Mouse (Mus musculus): Measurements from ENCODE around the gene Traf3ip3. TPM values are rescaled to one million over a fixed set of nuclear protein-coding genes. Genes with fewer than 3 reads are reported as not detected.

The Traf3ip3 gene
- polyA plus RNA-seq, 1 experiment from 2014 or later, result 1.6 TPM

DNA sequence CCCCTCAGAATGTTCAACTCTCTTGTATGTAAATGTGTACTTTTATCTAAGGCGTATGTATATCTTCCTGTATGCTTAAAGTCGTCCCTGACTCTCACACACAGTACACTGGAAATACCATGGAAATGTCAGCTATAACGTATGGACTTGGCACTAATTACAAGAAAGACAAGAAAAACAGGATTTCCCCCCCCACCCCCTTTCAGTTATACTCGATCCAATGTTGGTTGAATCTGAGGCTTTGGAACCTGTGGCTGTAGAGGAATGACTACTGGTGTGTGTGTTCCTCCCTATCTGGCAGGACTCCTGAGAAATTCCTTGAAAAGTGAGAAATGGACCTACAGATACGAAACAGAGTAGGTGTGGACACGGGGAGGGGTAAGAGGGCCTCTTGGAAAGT is 13.2 kb downstream of the Traf3ip3 start:
- Histone ChIP-seq H3K4me3 (no peak overlapping the region), H3K9ac (no peak overlapping the region), H3K4me1 (replicated peaks) (peaks cover 37% of the 10 kb centered on the region), H3K27ac (ENCODE audit: poor library complexity, severe bottlenecking) (peak overlapping the region; percentile 90), H3K9me3 (replicated peaks) (no peaks in the 10 kb centered on the region), H3K36me3 (no peaks in the 10 kb centered on the region), H3K27me3 (replicated peaks) (no peaks in the 10 kb centered on the region), H3K4me2 (0 out of 2 replicates have a peak overlapping the region, but pooled peaks have one; percentile 21)
- WGBS, result 63% methylated on average over 6 of the region's 6 CpGs
- no peak for ATAC-seq (ENCODE audit: insufficient number of reproducible peaks, low FRiP score)

DNA sequence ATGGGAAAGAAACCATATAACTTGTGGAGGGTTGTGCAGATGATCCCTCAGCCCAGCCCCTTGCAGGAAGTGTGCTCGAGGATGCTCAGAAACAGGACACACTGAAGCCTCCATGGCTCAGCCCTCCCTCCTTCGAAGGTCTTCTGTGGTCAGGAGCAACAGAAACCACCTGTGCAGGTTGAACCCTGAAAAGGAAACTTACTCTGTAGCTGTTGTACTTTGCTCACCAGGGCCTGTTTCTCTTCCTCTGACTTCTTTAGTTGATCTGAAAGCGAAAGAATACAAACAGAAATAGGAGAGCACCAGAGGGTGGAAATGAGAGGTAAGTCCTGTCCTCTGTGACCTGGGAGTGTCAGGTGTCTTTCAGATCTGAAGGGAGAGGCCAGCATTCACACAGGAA is 20.4 kb downstream of the Traf3ip3 start:
- 0 out of 2 replicates have a peak, but pooled peaks cover 4% of the 10 kb centered on the region for H3K4me1 ChIP-seq (replicated peaks)
- WGBS, result 73% methylated on average over 3 of the region's 3 CpGs
- H3K9me3 ChIP-seq (replicated peaks), result no peaks in the 10 kb centered on the region
- H3K9ac ChIP-seq, result no peak overlapping the region
- H3K36me3 ChIP-seq, result no peaks in the 10 kb centered on the region
- ATAC-seq (ENCODE audit: insufficient number of reproducible peaks, low FRiP score), result no peak
- no peak overlapping the region for H3K4me2 ChIP-seq
- H3K4me3 ChIP-seq, result no peak overlapping the region
- H3K27me3 ChIP-seq (replicated peaks), result no peaks in the 10 kb centered on the region
- H3K27ac ChIP-seq (ENCODE audit: poor library complexity, severe bottlenecking), result no peak overlapping the region

DNA sequence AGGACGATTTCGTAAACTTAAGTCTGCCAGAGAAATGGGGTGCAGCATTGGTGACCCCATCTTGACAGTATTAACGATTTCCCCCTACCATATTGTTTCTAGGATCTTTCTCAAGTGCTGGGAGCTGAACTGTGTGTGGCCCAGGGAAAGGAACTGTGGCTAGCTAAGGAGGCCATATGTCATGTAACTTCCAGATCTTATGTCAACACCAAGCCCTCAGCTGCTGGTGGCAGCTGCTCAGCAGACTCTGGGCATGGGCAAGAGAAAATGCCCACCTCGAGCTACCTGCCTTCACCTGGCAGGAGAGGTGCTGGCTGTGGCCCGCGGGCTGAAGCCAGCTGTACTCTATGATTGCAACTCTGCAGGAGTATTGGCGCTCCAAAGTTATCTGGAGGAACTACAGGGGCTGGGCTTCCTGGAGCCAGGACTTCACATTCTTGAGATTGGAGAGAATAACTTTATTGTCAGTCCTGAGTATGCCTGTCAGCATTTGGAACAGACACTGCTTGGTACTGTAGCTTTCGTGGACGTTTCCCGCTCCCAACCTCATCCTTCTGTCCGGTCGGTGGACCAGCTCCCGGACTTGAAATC is 27.3 kb downstream of the Traf3ip3 start:
- H3K9me3 ChIP-seq (replicated peaks), result no peaks in the 10 kb centered on the region
- 57% methylated on average over 13 of the region's 13 CpGs for WGBS
- H3K4me1 ChIP-seq (replicated peaks), result peaks cover 36% of the 10 kb centered on the region
- H3K4me2 ChIP-seq, result peak overlapping the region; percentile 81
- no peaks in the 10 kb centered on the region for H3K36me3 ChIP-seq
- peak overlapping the region; percentile 82 for H3K27ac ChIP-seq (ENCODE audit: poor library complexity, severe bottlenecking)
- peak overlapping the region; percentile 85 for H3K9ac ChIP-seq
- ATAC-seq (ENCODE audit: insufficient number of reproducible peaks, low FRiP score), result no peak
- H3K4me3 ChIP-seq, result peak overlapping the region; percentile 83
- no peaks in the 10 kb centered on the region for H3K27me3 ChIP-seq (replicated peaks)

- Histone ChIP-seq H3K4me3 (peak overlapping the region; percentile 83), H3K4me1 (replicated peaks) (peaks cover 36% of the 10 kb centered on the region), H3K9ac (peak overlapping the region; percentile 85), H3K27ac (ENCODE audit: poor library complexity, severe bottlenecking) (peak overlapping the region; percentile 82), H3K9me3 (replicated peaks) (no peaks in the 10 kb centered on the region), H3K27me3 (replicated peaks) (no peaks in the 10 kb centered on the region), H3K36me3 (no peaks in the 10 kb centered on the region), H3K4me2 (peak overlapping the region; percentile 81)
- 19% methylated on average over 9 of the region's 9 CpGs for WGBS
- ATAC-seq (ENCODE audit: insufficient number of reproducible peaks, low FRiP score), result no peak
These were observed 27.7 kb downstream of the Traf3ip3 start for GRCm38 (mm10) chr1:193173810-193174129.

DNA sequence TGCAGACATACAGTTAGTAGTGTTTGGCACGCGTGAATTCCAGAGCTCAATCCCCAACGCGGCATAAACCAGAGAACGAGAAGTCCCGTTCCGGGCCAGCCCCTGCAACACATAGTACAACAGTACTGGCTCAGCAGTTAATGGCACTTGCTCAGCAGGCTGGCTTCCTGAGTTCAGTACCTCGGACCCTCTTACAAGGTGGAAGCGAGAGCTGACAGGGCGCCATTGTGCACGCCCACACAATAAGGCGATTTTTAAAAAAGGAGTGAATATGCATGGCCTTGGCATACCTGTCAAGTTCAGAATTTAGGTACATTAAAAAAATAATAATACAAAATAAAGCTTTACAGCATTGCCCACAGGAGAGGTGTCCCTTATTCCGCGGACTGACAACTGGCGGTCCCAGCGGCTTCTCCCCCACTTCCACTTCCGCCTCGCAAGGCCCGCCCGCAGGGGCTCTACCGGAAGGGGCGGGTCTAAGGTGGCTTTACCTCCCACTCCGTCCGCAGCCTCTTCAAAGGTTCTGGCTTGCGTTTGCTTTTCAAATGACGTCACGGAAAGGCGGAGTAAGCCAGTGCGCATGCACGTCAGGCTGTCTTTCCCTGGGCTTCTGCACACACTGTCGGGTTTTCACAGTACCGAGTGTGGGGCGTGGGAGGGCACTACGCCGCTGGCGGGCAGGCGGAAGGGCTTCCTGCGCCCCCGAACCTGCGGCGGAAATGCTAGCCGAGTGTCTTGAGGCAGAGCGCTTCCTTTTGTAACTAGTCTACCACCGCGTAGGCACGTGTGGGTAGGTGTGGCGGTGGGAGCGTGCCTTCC is 28.3 kb downstream of the Traf3ip3 start:
- Histone ChIP-seq H3K9ac (peak overlapping the region; percentile 85), H3K9me3 (replicated peaks) (no peaks in the 10 kb centered on the region), H3K27me3 (replicated peaks) (no peaks in the 10 kb centered on the region), H3K4me3 (peak overlapping the region; percentile 83), H3K27ac (ENCODE audit: poor library complexity, severe bottlenecking) (peak overlapping the region; percentile 82), H3K36me3 (no peaks in the 10 kb centered on the region), H3K4me2 (peak overlapping the region; percentile 81), H3K4me1 (replicated peaks) (peaks cover 36% of the 10 kb centered on the region)
- peak; percentile 99 for ATAC-seq (ENCODE audit: insufficient number of reproducible peaks, low FRiP score)
- WGBS, result 1% methylated on average over 48 of the region's 48 CpGs

DNA sequence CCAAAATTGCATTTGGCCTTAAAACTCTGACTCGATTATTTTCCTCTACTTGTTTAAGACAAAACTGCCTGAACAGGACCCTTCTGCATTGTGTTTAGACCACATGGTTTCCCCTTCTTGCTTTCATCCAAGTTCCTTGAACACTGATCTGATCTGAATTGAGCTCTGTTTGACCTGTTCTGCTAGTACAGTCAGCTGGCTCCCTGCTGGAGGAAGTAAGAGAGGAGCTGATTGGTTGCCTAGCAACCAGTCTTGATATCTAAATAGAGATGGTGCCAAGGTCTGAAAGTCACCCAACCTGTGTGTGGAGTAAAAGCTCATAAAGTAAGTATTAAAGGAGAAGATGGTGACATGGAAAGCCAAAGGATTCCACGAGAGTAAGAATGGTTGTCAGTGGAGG is 31.6 kb downstream of the Traf3ip3 start:
- no peaks in the 10 kb centered on the region for H3K36me3 ChIP-seq
- peaks cover 24% of the 10 kb centered on the region for H3K4me1 ChIP-seq (replicated peaks)
- H3K4me2 ChIP-seq, result no peak overlapping the region
- no peak overlapping the region for H3K27ac ChIP-seq (ENCODE audit: poor library complexity, severe bottlenecking)
- H3K27me3 ChIP-seq (replicated peaks), result no peaks in the 10 kb centered on the region
- 84% methylated on average over 2 of the region's 2 CpGs for WGBS
- H3K9ac ChIP-seq, result no peak overlapping the region
- no peak overlapping the region for H3K4me3 ChIP-seq
- no peaks in the 10 kb centered on the region for H3K9me3 ChIP-seq (replicated peaks)
- ATAC-seq (ENCODE audit: insufficient number of reproducible peaks, low FRiP score), result no peak

DNA sequence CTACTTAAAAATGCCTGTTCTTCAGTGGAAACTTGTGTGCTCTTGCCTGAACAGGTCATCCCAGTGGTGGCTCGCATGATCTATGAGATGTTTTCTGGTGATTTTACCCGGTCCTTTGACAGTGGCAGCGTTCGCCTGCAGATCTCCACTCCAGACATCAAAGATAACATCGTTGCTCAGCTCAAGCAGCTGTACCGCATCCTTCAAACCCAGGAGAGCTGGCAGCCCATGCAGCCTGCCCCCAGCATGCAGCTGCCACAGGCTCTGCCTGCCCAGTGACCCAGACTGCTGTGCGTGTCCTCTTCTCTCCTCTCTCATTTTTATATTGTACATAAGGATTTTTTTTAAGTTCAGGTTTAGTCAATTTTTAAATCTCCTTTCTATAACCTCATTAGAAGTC is 32.3 kb downstream of the Traf3ip3 start:
- H3K9me3 ChIP-seq (replicated peaks), result no peaks in the 10 kb centered on the region
- H3K4me3 ChIP-seq, result no peak overlapping the region
- no peaks in the 10 kb centered on the region for H3K36me3 ChIP-seq
- 74% methylated on average over 7 of the region's 7 CpGs for WGBS
- no peak for ATAC-seq (ENCODE audit: insufficient number of reproducible peaks, low FRiP score)
- no peaks in the 10 kb centered on the region for H3K27me3 ChIP-seq (replicated peaks)
- H3K4me1 ChIP-seq (replicated peaks), result peaks cover 18% of the 10 kb centered on the region
- no peak overlapping the region for H3K4me2 ChIP-seq
- no peak overlapping the region for H3K9ac ChIP-seq
- no peak overlapping the region for H3K27ac ChIP-seq (ENCODE audit: poor library complexity, severe bottlenecking)

GRCm38 (mm10) chr1:193167746-193168145 is 33.8 kb downstream of the Traf3ip3 start, which contains the start of gene A130010J15Rik:
Gene A130010J15Rik (plus strand): TSS chr1:193168046.
- no peak for ATAC-seq (ENCODE audit: insufficient number of reproducible peaks, low FRiP score)
- Histone ChIP-seq H3K4me2 (no peak within 1 kb of the TSS), H3K9me3 (replicated peaks) (no peaks in the 10 kb centered on the region), H3K27me3 (replicated peaks) (no peaks in the 10 kb centered on the region), H3K27ac (ENCODE audit: poor library complexity, severe bottlenecking) (no peak within 1 kb of the TSS), H3K4me1 (replicated peaks) (peaks cover 12% of the 10 kb centered on the region), H3K9ac (no peak within 1 kb of the TSS), H3K36me3 (no peaks in the 10 kb centered on the region), H3K4me3 (no peak within 1 kb of the TSS)
- WGBS, result 87% methylated on average over 3 of the region's 3 CpGs

GRCm38 (mm10) chr1:193160317-193161032 is 41.0 kb downstream of the Traf3ip3 start:
- Histone ChIP-seq H3K27me3 (replicated peaks) (peaks cover 2% of the 10 kb centered on the region), H3K9me3 (replicated peaks) (no peaks in the 10 kb centered on the region), H3K4me1 (replicated peaks) (peaks cover 21% of the 10 kb centered on the region), H3K4me3 (peak overlapping the region; percentile 31), H3K9ac (no peak overlapping the region), H3K36me3 (no peaks in the 10 kb centered on the region), H3K4me2 (peak overlapping the region; percentile 57), H3K27ac (ENCODE audit: poor library complexity, severe bottlenecking) (no peak overlapping the region)
- ATAC-seq (ENCODE audit: insufficient number of reproducible peaks, low FRiP score), result peak; percentile 71
- 14% methylated on average over 18 of the region's 18 CpGs for WGBS

DNA sequence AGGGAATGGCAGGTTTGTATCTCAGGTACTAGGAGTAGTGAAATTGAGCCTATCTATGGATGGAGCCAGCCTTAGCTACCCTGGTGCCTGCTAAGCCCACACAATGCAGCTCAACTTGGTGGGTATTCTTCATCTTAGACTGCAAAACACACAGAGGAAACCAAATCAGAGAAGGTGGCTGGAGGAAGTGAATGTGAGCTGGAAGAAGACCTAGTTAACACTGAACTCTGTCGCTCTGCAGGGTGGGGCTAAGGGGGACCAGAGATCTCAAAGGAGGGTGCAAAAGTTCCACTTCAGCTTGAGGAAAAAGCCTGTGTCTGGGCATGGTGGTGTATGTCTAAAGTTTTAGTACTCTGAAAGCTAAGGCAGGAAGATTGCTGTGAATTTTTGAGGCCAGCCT is 41.9 kb downstream of the Traf3ip3 start:
- Histone ChIP-seq H3K27ac (ENCODE audit: poor library complexity, severe bottlenecking) (no peak overlapping the region), H3K9me3 (replicated peaks) (no peaks in the 10 kb centered on the region), H3K9ac (no peak overlapping the region), H3K4me3 (no peak overlapping the region), H3K4me1 (replicated peaks) (peaks cover 21% of the 10 kb centered on the region), H3K4me2 (no peak overlapping the region), H3K27me3 (replicated peaks) (peaks cover 8% of the 10 kb centered on the region), H3K36me3 (no peaks in the 10 kb centered on the region)
- ATAC-seq (ENCODE audit: insufficient number of reproducible peaks, low FRiP score), result no peak
- 41% methylated on average over 1 of the region's 1 CpGs for WGBS

- Histone ChIP-seq H3K4me2 (no peak overlapping the region), H3K9me3 (replicated peaks) (no peaks in the 10 kb centered on the region), H3K27ac (ENCODE audit: poor library complexity, severe bottlenecking) (no peak overlapping the region), H3K27me3 (replicated peaks) (peaks cover 13% of the 10 kb centered on the region), H3K4me1 (replicated peaks) (peaks cover 21% of the 10 kb centered on the region), H3K36me3 (no peaks in the 10 kb centered on the region), H3K4me3 (no peak overlapping the region), H3K9ac (no peak overlapping the region)
- 30% methylated on average over 3 of the region's 3 CpGs for WGBS
- ATAC-seq (ENCODE audit: insufficient number of reproducible peaks, low FRiP score), result no peak
These were observed 42.3 kb downstream of the Traf3ip3 start for GRCm38 (mm10) chr1:193159163-193159562.
